Mouse (Mus musculus): Measurements from ENCODE around the gene Ddi2. TPM values are rescaled to one million over a fixed set of nuclear protein-coding genes. Genes with fewer than 3 reads are reported as not detected.
A peak's percentile ranks its signal among the peaks of the same experiment; 100 is the strongest.

The Ddi2 gene
- total RNA-seq, 2 experiments from 2014 or later, result 39.0 to 40.4 TPM

- no peak for DNase-seq
- intact Hi-C loops (cut with DNase I), result no loop called here
Observed at GRCm38 (mm10) chr4:141660884-141661283, 62.3 kb downstream of the Ddi2 start.

GRCm38 (mm10) chr4:141659739-141660138 is 63.5 kb downstream of the Ddi2 start:
- intact Hi-C loops (cut with DNase I), result no loop called here
- DNase-seq, result no peak

GRCm38 (mm10) chr4:141658846-141659484 is 64.3 kb downstream of the Ddi2 start:
- intact Hi-C loops (cut with DNase I), result no loop called here
- no peak for DNase-seq

GRCm38 (mm10) chr4:141656932-141657331 is 66.3 kb downstream of the Ddi2 start:
- DNase-seq, result no peak
- intact Hi-C loops (cut with DNase I), result no loop called here

GRCm38 (mm10) chr4:141655908-141656608 is 67.2 kb downstream of the Ddi2 start:
- intact Hi-C loops (cut with DNase I), result no loop called here

GRCm38 (mm10) chr4:141654509-141654908 is 68.7 kb downstream of the Ddi2 start:
- intact Hi-C loops (cut with DNase I), result no loop called here
- DNase-seq, result no peak

More at GRCm38 (mm10) chr4:141655908-141656608, 67.2 kb downstream of the Ddi2 start:
- DNase-seq, result peak in 1 of 2 experiments; percentile 34

GRCm38 (mm10) chr4:141653813-141654212 is 69.4 kb downstream of the Ddi2 start:
- DNase-seq, result no peak
- intact Hi-C loops (cut with DNase I), result no loop called here

GRCm38 (mm10) chr4:141653044-141653443 is 70.2 kb downstream of the Ddi2 start:
- intact Hi-C loops (cut with DNase I), result no loop called here
- DNase-seq, result no peak

- intact Hi-C loops (cut with DNase I), result no loop called here
- no peak for DNase-seq
Observed at GRCm38 (mm10) chr4:141651944-141652343, 71.3 kb downstream of the Ddi2 start.

- intact Hi-C loops (cut with DNase I), result no loop called here
- DNase-seq, result no peak
Observed at GRCm38 (mm10) chr4:141651286-141651685, 71.9 kb downstream of the Ddi2 start.

GRCm38 (mm10) chr4:141649244-141649643 is 74.0 kb downstream of the Ddi2 start:
- no peak for DNase-seq
- intact Hi-C loops (cut with DNase I), result no loop called here

- DNase-seq, result peak; percentile 56 to 57
- intact Hi-C loops (cut with DNase I), result no loop called here
Observed at GRCm38 (mm10) chr4:141648262-141648661, 75.0 kb downstream of the Ddi2 start.

- no peak for DNase-seq
- intact Hi-C loops (cut with DNase I), result no loop called here
Observed at GRCm38 (mm10) chr4:141647187-141647586, 76.0 kb downstream of the Ddi2 start.

GRCm38 (mm10) chr4:141645988-141646387 is 77.2 kb downstream of the Ddi2 start:
- DNase-seq, result no peak
- intact Hi-C loops (cut with DNase I), result no loop called here

GRCm38 (mm10) chr4:141643118-141643855 is 79.9 kb downstream of the Ddi2 start:
- peak; percentile 74 to 84 for DNase-seq
- intact Hi-C loops (cut with DNase I), result no loop called here

- DNase-seq, result no peak
- intact Hi-C loops (cut with DNase I), result no loop called here
Observed at GRCm38 (mm10) chr4:141641961-141642811, 81.0 kb downstream of the Ddi2 start.

GRCm38 (mm10) chr4:141641353-141641771 is 81.9 kb downstream of the Ddi2 start:
- peak; percentile 50 to 63 for DNase-seq
- intact Hi-C loops (cut with DNase I), result no loop called here

- intact Hi-C loops (cut with DNase I), result loop anchor here (5.0 kb wide), 1 partner anchor 63 kb away; no protein-coding TSS in a partner anchor
- DNase-seq, result no peak
Observed at GRCm38 (mm10) chr4:141639474-141639873, 83.7 kb downstream of the Ddi2 start.

GRCm38 (mm10) chr4:141636693-141637092 is 86.5 kb downstream of the Ddi2 start:
- DNase-seq, result peak; percentile 50 to 75
- intact Hi-C loops (cut with DNase I), result loop anchor here (5.0 kb wide), 1 partner anchor 66 kb away; no protein-coding TSS in a partner anchor

GRCm38 (mm10) chr4:141635991-141636390 is 87.2 kb downstream of the Ddi2 start:
- intact Hi-C loops (cut with DNase I), result loop anchor here (5.0 kb wide), 1 partner anchor 66 kb away; no protein-coding TSS in a partner anchor
- DNase-seq, result no peak
